Mouse (Mus musculus) liver, embryonic 12.5 days (tissue): ENCODE measurements around the gene Fzd5. TPM values are rescaled to one million over a fixed set of nuclear protein-coding genes. Genes with fewer than 3 reads are reported as not detected.

Experiments
- ATAC-seq: fragments of 200-750 bp; cut with Nextera tagmentation; 2 replicates; pipeline ENCODE4 v1.8.0; 2017; ENCODE audit warnings: moderate number of reproducible peaks, mild to moderate bottlenecking, moderate library complexity
- H3K27ac ChIP-seq: fragments of 300-500 bp; sonication (generic); 2 replicates; pipeline ENCODE4 v1.5.1; 2016; ENCODE audit warnings: mild to moderate bottlenecking
- H3K27me3 ChIP-seq: fragments of 300-500 bp; sonication (generic); replicated peaks from 2 replicates; pipeline ENCODE4 v1.6.1; 2016; ENCODE audit warnings: mild to moderate bottlenecking, moderate library complexity
- H3K36me3 ChIP-seq: fragments of 300-500 bp; sonication (generic); 2 replicates; pipeline ENCODE4 v1.6.1; 2016; ENCODE audit warnings: mild to moderate bottlenecking, moderate library complexity
- H3K4me1 ChIP-seq: fragments of 300-500 bp; sonication (generic); 2 replicates; pipeline ENCODE4 v1.6.1; 2016
- H3K4me2 ChIP-seq: fragments of 300-500 bp; sonication (generic); 2 replicates; pipeline ENCODE4 v1.6.1; 2016; ENCODE audit warnings: mild to moderate bottlenecking, moderate library complexity
- H3K4me3 ChIP-seq: fragments of 300-500 bp; sonication (generic); 2 replicates; pipeline ENCODE4 v1.5.1; 2016; ENCODE audit warnings: mild to moderate bottlenecking, moderate library complexity
- H3K9ac ChIP-seq: fragments of 300-500 bp; sonication (generic); 2 replicates; pipeline ENCODE4 v1.6.1; 2016; ENCODE audit warnings: mild to moderate bottlenecking, moderate library complexity
- H3K9me3 ChIP-seq: fragments of 300-500 bp; sonication (generic); replicated peaks from 2 replicates; pipeline ENCODE4 v1.6.1; 2016; ENCODE audit warnings: mild to moderate bottlenecking, moderate library complexity
- WGBS: fragments of 180-500 bp; shearing (Covaris S2); methylation state at CpG from one replicate; pipeline ENCODE4 v1.1.7; 2016; ENCODE audit not compliant: insufficient replicate concordance; 5-methylcytosine and 5-hydroxymethylcytosine counted together
- polyA plus RNA-seq: library from polyadenylated mRNA; unstranded; fragments of >200 nt; fragmentation: Nextera tagmentation; extraction: Ambion mirVana; gene quantifications from 2 replicates; pipeline ENCODE4 v1.2.1, GENCODE M21; 2016

The Fzd5 gene
- 3.6 and 4.1 TPM in 2 replicates for polyA plus RNA-seq

- Histone ChIP-seq H3K4me3 (peak within 1 kb of the TSS; percentile 87), H3K27ac (peak within 1 kb of the TSS; percentile 84), H3K4me2 (peak within 1 kb of the TSS; percentile 96), H3K9ac (peak within 1 kb of the TSS; percentile 91), H3K9me3 (no peaks in the 10 kb centered on the region), H3K4me1 (peaks cover 62% of the 10 kb centered on the region), H3K36me3 (peaks cover 23% of the 10 kb centered on the region), H3K27me3 (peaks cover 8% of the 10 kb centered on the region)
- ATAC-seq, result peak; percentile 88
- 0% methylated on average over 63 of the region's 73 CpGs for WGBS
Measured at GRCm38 (mm10) chr1:64737502-64738179, at the start of gene Fzd5. Gene Fzd5, minus strand, starts transcription at chr1:64737751.

- ATAC-seq, result no peak
- WGBS, result 75% methylated on average over 12 of the region's 12 CpGs
- no peak overlapping the region for H3K4me2 ChIP-seq
Measured at GRCm38 (mm10) chr1:64779863-64780262, 42.3 kb upstream of the Fzd5 start.

DNA sequence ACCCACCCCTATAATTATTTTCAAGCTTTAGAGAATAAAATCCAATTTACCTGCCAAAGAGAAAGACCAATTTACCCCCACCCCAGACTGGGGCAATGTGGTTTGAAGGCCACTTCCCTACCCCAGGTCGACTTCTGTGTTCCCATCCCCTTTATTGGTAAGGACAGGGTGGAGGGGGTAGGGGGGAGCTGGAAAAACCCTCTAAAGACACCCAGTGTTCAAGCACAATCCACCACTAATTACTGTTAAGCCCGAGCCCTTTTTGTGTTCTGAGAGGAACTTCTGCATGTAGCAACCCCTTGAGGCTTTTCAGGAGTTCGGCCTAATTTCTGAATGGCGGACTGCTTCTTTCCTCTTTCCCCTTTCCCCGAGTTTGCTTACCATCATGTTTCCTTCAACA lies 41.9 kb upstream of the Fzd5 start:
- no peak overlapping the region for H3K9ac ChIP-seq
- no peaks in the 10 kb centered on the region for H3K4me1 ChIP-seq
- 55% methylated on average over 5 of the region's 5 CpGs for WGBS
- H3K9me3 ChIP-seq, result no peaks in the 10 kb centered on the region
- H3K27me3 ChIP-seq, result no peaks in the 10 kb centered on the region; the same call in 1 of the 2 replicates
- no peak for ATAC-seq
- no peaks in the 10 kb centered on the region for H3K36me3 ChIP-seq
- H3K4me2 ChIP-seq, result no peak overlapping the region
- no peak overlapping the region for H3K27ac ChIP-seq
- no peak overlapping the region for H3K4me3 ChIP-seq

More at GRCm38 (mm10) chr1:64779863-64780262, 42.3 kb upstream of the Fzd5 start:
- Histone ChIP-seq H3K27me3 (no peaks in the 10 kb centered on the region; the same call in 1 of the 2 replicates), H3K27ac (no peak overlapping the region), H3K4me3 (no peak overlapping the region), H3K4me1 (no peaks in the 10 kb centered on the region), H3K36me3 (no peaks in the 10 kb centered on the region), H3K9ac (no peak overlapping the region), H3K9me3 (no peaks in the 10 kb centered on the region)

GRCm38 (mm10) chr1:64773305-64773704 lies 35.8 kb upstream of the Fzd5 start:
- Histone ChIP-seq H3K27me3 (no peaks in the 10 kb centered on the region), H3K36me3 (no peaks in the 10 kb centered on the region), H3K4me2 (no peak overlapping the region), H3K9ac (no peak overlapping the region), H3K9me3 (no peaks in the 10 kb centered on the region), H3K4me3 (no peak overlapping the region), H3K4me1 (no peaks in the 10 kb centered on the region), H3K27ac (no peak overlapping the region)
- 62% methylated on average over 4 of the region's 4 CpGs for WGBS
- no peak for ATAC-seq

- H3K9ac ChIP-seq, result no peak overlapping the region
- no peaks in the 10 kb centered on the region for H3K4me1 ChIP-seq
- no peak overlapping the region for H3K27ac ChIP-seq
- no peak overlapping the region for H3K4me3 ChIP-seq
- WGBS, result 50% methylated on average over 6 of the region's 6 CpGs
- no peak overlapping the region for H3K4me2 ChIP-seq
- H3K9me3 ChIP-seq, result no peaks in the 10 kb centered on the region
- H3K27me3 ChIP-seq, result no peaks in the 10 kb centered on the region
- no peak for ATAC-seq
- H3K36me3 ChIP-seq, result no peaks in the 10 kb centered on the region
Measured at GRCm38 (mm10) chr1:64770169-64770568, 32.6 kb upstream of the Fzd5 start.

DNA sequence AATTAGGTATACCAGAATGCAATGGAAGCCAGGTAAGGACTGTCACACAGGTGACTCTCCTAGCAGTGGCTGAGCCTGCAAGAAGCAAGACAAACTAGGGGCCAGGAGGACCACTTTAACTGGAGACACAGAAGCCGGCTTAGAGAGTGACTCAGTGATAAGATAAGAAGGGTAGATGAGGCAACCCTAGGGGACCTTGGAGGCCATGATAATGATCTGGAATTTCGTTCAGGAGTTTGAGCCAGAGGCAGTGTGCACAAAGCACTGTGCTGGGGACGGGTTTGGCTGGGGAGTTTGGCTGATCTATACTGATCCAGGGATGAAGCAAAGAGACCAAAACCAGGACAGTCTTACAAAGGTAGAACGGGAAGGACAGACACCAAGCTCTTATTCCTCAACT lies 24.1 kb upstream of the Fzd5 start:
- ATAC-seq, result no peak
- no peaks in the 10 kb centered on the region for H3K36me3 ChIP-seq
- H3K4me3 ChIP-seq, result no peak overlapping the region
- no peaks in the 10 kb centered on the region for H3K9me3 ChIP-seq
- H3K4me1 ChIP-seq, result 0 out of 2 replicates have a peak, but pooled peaks cover 2% of the 10 kb centered on the region
- no peak overlapping the region for H3K4me2 ChIP-seq
- 49% methylated on average over 4 of the region's 4 CpGs for WGBS
- H3K27me3 ChIP-seq, result no peaks in the 10 kb centered on the region
- no peak overlapping the region for H3K9ac ChIP-seq
- H3K27ac ChIP-seq, result no peak overlapping the region

DNA sequence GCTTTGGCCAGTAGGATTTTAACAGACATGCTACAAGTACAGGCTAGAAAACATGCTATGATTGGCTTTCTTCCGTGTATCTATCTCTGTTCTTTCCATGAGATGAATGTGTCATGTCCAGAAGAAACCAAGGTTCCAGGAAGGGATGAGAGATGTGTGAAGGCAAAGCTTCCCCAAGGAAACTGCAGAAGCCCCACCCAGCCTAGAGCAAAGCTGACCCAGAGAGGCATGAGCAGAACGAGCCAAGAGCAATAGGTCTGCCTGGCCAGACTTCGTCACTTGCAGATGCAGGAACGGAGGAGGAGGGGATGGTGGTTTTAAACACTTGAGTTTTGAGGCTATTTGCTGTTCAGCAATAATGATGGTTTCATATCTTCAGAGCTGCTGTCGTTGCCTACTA lies 20.2 kb upstream of the Fzd5 start:
- 72% methylated on average over 5 of the region's 5 CpGs for WGBS
- ATAC-seq, result no peak

GRCm38 (mm10) chr1:64757254-64757653 lies 19.7 kb upstream of the Fzd5 start:
- Histone ChIP-seq H3K27me3 (no peaks in the 10 kb centered on the region), H3K4me1 (peaks cover 23% of the 10 kb centered on the region), H3K9me3 (no peaks in the 10 kb centered on the region), H3K4me2 (no peak overlapping the region), H3K4me3 (no peak overlapping the region), H3K36me3 (no peaks in the 10 kb centered on the region), H3K9ac (no peak overlapping the region), H3K27ac (no peak overlapping the region)
- 45% methylated on average over 2 of the region's 2 CpGs for WGBS
- no peak for ATAC-seq

More for the DNA sequence above, 20.2 kb upstream of the Fzd5 start:
- H3K4me2 ChIP-seq, result no peak overlapping the region
- H3K4me3 ChIP-seq, result no peak overlapping the region
- H3K36me3 ChIP-seq, result no peaks in the 10 kb centered on the region
- H3K4me1 ChIP-seq, result peaks cover 23% of the 10 kb centered on the region
- H3K9ac ChIP-seq, result no peak overlapping the region
- H3K27me3 ChIP-seq, result no peaks in the 10 kb centered on the region
- no peaks in the 10 kb centered on the region for H3K9me3 ChIP-seq
- no peak overlapping the region for H3K27ac ChIP-seq

DNA sequence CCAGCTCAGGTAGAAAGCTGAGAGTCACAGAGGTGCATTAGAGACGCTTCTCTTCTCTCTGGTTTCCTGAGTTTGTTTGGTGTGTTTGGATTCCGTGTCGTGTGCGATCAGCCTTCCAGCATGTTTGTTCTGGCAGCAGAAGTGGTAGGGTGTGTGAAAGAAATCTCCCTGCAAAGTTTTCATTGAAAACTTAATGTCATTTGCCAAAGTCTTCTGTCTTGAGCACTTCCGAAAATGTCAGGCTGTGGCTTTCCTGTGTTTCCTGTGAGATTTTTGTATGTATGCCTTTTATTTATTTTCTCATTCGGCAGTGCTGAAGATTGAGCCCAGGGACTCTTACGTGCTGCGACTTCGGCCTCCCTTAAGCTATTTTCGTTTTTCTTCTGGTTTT lies 19.1 kb upstream of the Fzd5 start:
- Histone ChIP-seq H3K27me3 (no peaks in the 10 kb centered on the region), H3K36me3 (no peaks in the 10 kb centered on the region), H3K4me2 (no peak overlapping the region), H3K27ac (no peak overlapping the region), H3K9me3 (no peaks in the 10 kb centered on the region), H3K4me3 (no peak overlapping the region), H3K4me1 (peaks cover 23% of the 10 kb centered on the region), H3K9ac (no peak overlapping the region)
- ATAC-seq, result no peak
- WGBS, result 52% methylated on average over 10 of the region's 10 CpGs

DNA sequence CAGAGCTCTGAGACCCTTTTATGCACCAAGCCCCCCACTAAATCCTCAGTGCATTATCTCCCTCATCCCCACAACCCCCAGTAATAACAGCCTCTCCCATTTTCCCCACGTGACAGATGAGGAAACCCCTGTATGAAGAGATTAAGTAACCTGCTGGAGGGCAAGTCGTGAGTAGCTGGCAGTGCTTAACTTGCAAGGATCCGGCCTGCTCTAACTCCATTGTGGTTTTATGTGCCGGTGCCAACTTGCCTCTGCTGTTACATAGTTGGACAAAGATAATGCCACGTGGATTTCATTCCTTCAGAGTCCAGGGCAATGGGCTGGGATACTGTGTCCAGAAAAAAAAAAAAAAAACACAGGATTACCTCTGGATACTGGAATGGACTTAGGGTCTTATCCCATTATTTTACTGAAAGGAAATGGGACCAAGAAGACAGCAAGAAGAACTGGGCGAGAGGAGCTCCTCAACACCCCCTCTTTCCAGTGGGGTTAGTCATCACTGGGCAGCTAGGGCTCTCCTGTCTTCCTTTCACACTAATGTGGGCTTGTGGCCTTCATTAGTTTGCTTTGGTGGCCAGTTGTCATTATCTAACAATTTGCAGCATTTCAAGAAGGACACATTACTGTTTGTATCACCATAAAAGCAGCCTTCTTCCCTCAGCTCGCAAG lies 18.6 kb upstream of the Fzd5 start:
- Histone ChIP-seq H3K36me3 (no peaks in the 10 kb centered on the region), H3K9ac (no peak overlapping the region), H3K4me1 (peaks cover 23% of the 10 kb centered on the region), H3K4me2 (no peak overlapping the region), H3K4me3 (no peak overlapping the region), H3K27ac (no peak overlapping the region), H3K27me3 (no peaks in the 10 kb centered on the region), H3K9me3 (no peaks in the 10 kb centered on the region)
- 26% methylated on average over 7 of the region's 7 CpGs for WGBS
- ATAC-seq, result no peak

- Histone ChIP-seq H3K9me3 (no peaks in the 10 kb centered on the region), H3K4me1 (peaks cover 23% of the 10 kb centered on the region), H3K4me3 (no peak overlapping the region), H3K4me2 (no peak overlapping the region), H3K27ac (no peak overlapping the region), H3K27me3 (no peaks in the 10 kb centered on the region), H3K36me3 (no peaks in the 10 kb centered on the region), H3K9ac (no peak overlapping the region)
- WGBS, result 79% methylated on average over 5 of the region's 5 CpGs
- peak; percentile 46; the same call in 1 of the 2 replicates for ATAC-seq
Measured at GRCm38 (mm10) chr1:64754658-64755057, 17.1 kb upstream of the Fzd5 start.

DNA sequence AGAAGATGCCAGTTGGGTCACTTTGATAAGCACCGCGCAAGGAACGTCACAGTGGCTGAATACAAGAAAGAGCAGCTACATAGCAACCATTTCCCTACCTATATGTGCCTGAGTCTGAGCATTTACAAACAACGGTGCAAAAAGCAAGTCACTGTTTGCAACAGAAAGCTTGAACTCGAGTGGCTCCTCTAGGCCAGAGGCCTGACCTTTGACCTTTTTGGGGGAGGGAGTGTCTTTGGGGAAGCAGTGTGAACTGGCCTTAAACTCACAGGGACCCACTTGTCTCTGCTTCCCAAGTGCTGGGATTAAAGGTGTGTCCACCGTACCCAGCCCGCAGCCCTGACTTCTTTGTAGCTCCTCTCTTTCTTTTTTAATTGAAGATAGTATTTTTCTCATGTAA lies 16.1 kb upstream of the Fzd5 start:
- Histone ChIP-seq H3K4me1 (peaks cover 23% of the 10 kb centered on the region), H3K9me3 (no peaks in the 10 kb centered on the region), H3K9ac (no peak overlapping the region), H3K4me2 (no peak overlapping the region), H3K27me3 (no peaks in the 10 kb centered on the region), H3K27ac (no peak overlapping the region; the same call in 1 of the 2 replicates), H3K4me3 (no peak overlapping the region), H3K36me3 (no peaks in the 10 kb centered on the region)
- 67% methylated on average over 7 of the region's 7 CpGs for WGBS
- ATAC-seq, result no peak
